Mouse (Mus musculus) heart, embryonic 10.5 days (tissue): ENCODE results near the gene Prpf38b. TPM values are rescaled to one million over a fixed set of nuclear protein-coding genes. Genes with fewer than 3 reads are reported as not detected.

Source experiments
- DNase-seq: peaks from one replicate; pipeline ENCODE4 v3.0.0-alpha.2; 2017; ENCODE audit warnings: low spot score
- H3K27ac ChIP-seq: fragments of 300-500 bp; sonication (generic); 2 replicates; pipeline ENCODE4 v1.5.1; 2016; ENCODE audit warnings: mild to moderate bottlenecking
- H3K27me3 ChIP-seq: fragments of 300-500 bp; sonication (generic); 2 replicates; pipeline ENCODE4 v1.6.1; 2016; ENCODE audit warnings: mild to moderate bottlenecking; ENCODE audit not compliant: poor library complexity, insufficient read depth, severe bottlenecking
- H3K36me3 ChIP-seq: fragments of 300-500 bp; sonication (generic); 2 replicates; pipeline ENCODE4 v1.6.1; 2016; ENCODE audit warnings: mild to moderate bottlenecking, moderate library complexity
- H3K4me1 ChIP-seq: fragments of 300-500 bp; sonication (generic); 2 replicates; pipeline ENCODE4 v1.6.1; 2016; ENCODE audit warnings: mild to moderate bottlenecking
- H3K4me3 ChIP-seq: fragments of 300-500 bp; sonication (generic); 2 replicates; pipeline ENCODE4 v1.5.1; 2016; ENCODE audit warnings: mild to moderate bottlenecking, moderate library complexity
- H3K9me3 ChIP-seq: fragments of 300-500 bp; sonication (generic); 2 replicates; pipeline ENCODE4 v1.6.1; 2016; ENCODE audit warnings: mild to moderate bottlenecking, moderate library complexity
- WGBS: fragments of 180-500 bp; shearing (Covaris S2); methylation state at CpG from one replicate; pipeline ENCODE4 v1.1.7; 2016; 5-methylcytosine and 5-hydroxymethylcytosine counted together
- polyA plus RNA-seq: library from polyadenylated mRNA; unstranded; fragments of >200 nt; fragmentation: Nextera tagmentation; extraction: Ambion mirVana; gene quantifications from 2 replicates; pipeline ENCODE4 v1.2.1, GENCODE M21; 2016

The Prpf38b gene
- polyA plus RNA-seq, 1 experiment from 2014 or later, result 64.3 TPM

GRCm38 (mm10) chr3:108920442-108921070 lies 9.0 kb upstream of the Prpf38b start:
- DNase-seq, result no peak
- Histone ChIP-seq H3K27ac (no peak overlapping the region), H3K36me3 (no peaks in the 10 kb centered on the region), H3K4me3 (no peak overlapping the region), H3K27me3 (no peaks in the 10 kb centered on the region), H3K4me1 (no peaks in the 10 kb centered on the region), H3K9me3 (no peaks in the 10 kb centered on the region)
- WGBS, result 84% methylated on average over 3 of the region's 3 CpGs

- Histone ChIP-seq H3K27me3 (no peaks in the 10 kb centered on the region), H3K36me3 (no peaks in the 10 kb centered on the region), H3K4me3 (no peak overlapping the region), H3K9me3 (no peaks in the 10 kb centered on the region), H3K27ac (no peak overlapping the region), H3K4me1 (no peaks in the 10 kb centered on the region)
- WGBS, result 82% methylated on average over 1 of the region's 1 CpGs
- DNase-seq, result no peak
These were observed 7.3 kb upstream of the Prpf38b start for GRCm38 (mm10) chr3:108918852-108919251.

GRCm38 (mm10) chr3:108917986-108918385 lies 6.5 kb upstream of the Prpf38b start:
- 58% methylated on average over 3 of the region's 3 CpGs for WGBS
- Histone ChIP-seq H3K36me3 (no peaks in the 10 kb centered on the region), H3K4me3 (no peak overlapping the region), H3K4me1 (no peaks in the 10 kb centered on the region), H3K27me3 (no peaks in the 10 kb centered on the region), H3K27ac (no peak overlapping the region), H3K9me3 (no peaks in the 10 kb centered on the region)
- no peak for DNase-seq

- H3K4me3 ChIP-seq, result no peak overlapping the region
- no peak for DNase-seq
- no peaks in the 10 kb centered on the region for H3K4me1 ChIP-seq
- H3K9me3 ChIP-seq, result no peaks in the 10 kb centered on the region
- H3K27me3 ChIP-seq, result no peaks in the 10 kb centered on the region
- 61% methylated on average over 4 of the region's 4 CpGs for WGBS
- H3K27ac ChIP-seq, result no peak overlapping the region
- H3K36me3 ChIP-seq, result no peaks in the 10 kb centered on the region
These were observed 5.3 kb upstream of the Prpf38b start for GRCm38 (mm10) chr3:108916857-108917256.

- DNase-seq, result no peak
- no peaks in the 10 kb centered on the region for H3K27me3 ChIP-seq
- no peak overlapping the region for H3K27ac ChIP-seq
- WGBS, result 93% methylated on average over 1 of the region's 1 CpGs
- no peak overlapping the region for H3K4me3 ChIP-seq
- no peaks in the 10 kb centered on the region for H3K9me3 ChIP-seq
- H3K4me1 ChIP-seq, result no peaks in the 10 kb centered on the region
- H3K36me3 ChIP-seq, result no peaks in the 10 kb centered on the region
These were observed 4.5 kb upstream of the Prpf38b start for GRCm38 (mm10) chr3:108915999-108916398.

- no peaks in the 10 kb centered on the region for H3K9me3 ChIP-seq
- peak; percentile 89 for DNase-seq
- peak overlapping the region; percentile 98 for H3K27ac ChIP-seq
- peaks cover 23% of the 10 kb centered on the region for H3K36me3 ChIP-seq
- peaks cover 7% of the 10 kb centered on the region; the same call in 1 of the 2 replicates for H3K4me1 ChIP-seq
- 1% methylated on average over 42 of the region's 44 CpGs for WGBS
- peak overlapping the region; percentile 93 for H3K4me3 ChIP-seq
- no peaks in the 10 kb centered on the region for H3K27me3 ChIP-seq
These were observed 413 bp downstream of the Prpf38b start for GRCm38 (mm10) chr3:108911081-108911547.

GRCm38 (mm10) chr3:108910303-108911080 lies 1.0 kb downstream of the Prpf38b start:
- under 1% methylated on average over 32 of the region's 32 CpGs for WGBS
- H3K36me3 ChIP-seq, result peaks cover 29% of the 10 kb centered on the region
- no peaks in the 10 kb centered on the region for H3K27me3 ChIP-seq
- peak; percentile 78 for DNase-seq
- H3K27ac ChIP-seq, result peak overlapping the region; percentile 98
- H3K4me3 ChIP-seq, result peak overlapping the region; percentile 93
- peaks cover 7% of the 10 kb centered on the region; the same call in 1 of the 2 replicates for H3K4me1 ChIP-seq
- H3K9me3 ChIP-seq, result no peaks in the 10 kb centered on the region

- no peaks in the 10 kb centered on the region for H3K9me3 ChIP-seq
- DNase-seq, result no peak
- H3K27ac ChIP-seq, result no peak overlapping the region
- H3K4me1 ChIP-seq, result no peaks in the 10 kb centered on the region
- H3K27me3 ChIP-seq, result no peaks in the 10 kb centered on the region
- no peak overlapping the region for H3K4me3 ChIP-seq
- H3K36me3 ChIP-seq, result peaks cover 72% of the 10 kb centered on the region
- WGBS, result 87% methylated on average over 6 of the region's 6 CpGs
These were observed 8.6 kb downstream of the Prpf38b start for GRCm38 (mm10) chr3:108902934-108903333.

GRCm38 (mm10) chr3:108902038-108902437 lies 9.5 kb downstream of the Prpf38b start:
- H3K4me3 ChIP-seq, result no peak overlapping the region
- no peaks in the 10 kb centered on the region for H3K4me1 ChIP-seq
- H3K27ac ChIP-seq, result no peak overlapping the region
- peaks cover 63% of the 10 kb centered on the region for H3K36me3 ChIP-seq
- no peak for DNase-seq
- WGBS, result 50% methylated on average over 2 of the region's 2 CpGs
- H3K27me3 ChIP-seq, result no peaks in the 10 kb centered on the region
- H3K9me3 ChIP-seq, result no peaks in the 10 kb centered on the region

GRCm38 (mm10) chr3:108900681-108901080 lies 10.8 kb downstream of the Prpf38b start:
- Histone ChIP-seq H3K4me3 (no peak overlapping the region), H3K36me3 (peaks cover 51% of the 10 kb centered on the region), H3K27me3 (no peaks in the 10 kb centered on the region), H3K27ac (no peak overlapping the region), H3K4me1 (no peaks in the 10 kb centered on the region), H3K9me3 (no peaks in the 10 kb centered on the region)
- WGBS, result 77% methylated on average over 5 of the region's 5 CpGs
- DNase-seq, result no peak

- H3K36me3 ChIP-seq, result peaks cover 45% of the 10 kb centered on the region
- DNase-seq, result no peak
- 82% methylated on average over 3 of the region's 3 CpGs for WGBS
These were observed 11.4 kb downstream of the Prpf38b start for GRCm38 (mm10) chr3:108900147-108900546.

GRCm38 (mm10) chr3:108898640-108899039 lies 12.9 kb downstream of the Prpf38b start:
- 94% methylated on average over 4 of the region's 4 CpGs for WGBS

More at GRCm38 (mm10) chr3:108900147-108900546, 11.4 kb downstream of the Prpf38b start:
- Histone ChIP-seq H3K27me3 (no peaks in the 10 kb centered on the region), H3K4me1 (no peaks in the 10 kb centered on the region), H3K9me3 (no peaks in the 10 kb centered on the region), H3K4me3 (no peak overlapping the region), H3K27ac (no peak overlapping the region)

GRCm38 (mm10) chr3:108892914-108893313 lies 18.6 kb downstream of the Prpf38b start:
- WGBS, result 66% methylated on average over 4 of the region's 4 CpGs

More at GRCm38 (mm10) chr3:108898640-108899039, 12.9 kb downstream of the Prpf38b start:
- no peak for DNase-seq
- H3K36me3 ChIP-seq, result peaks cover 30% of the 10 kb centered on the region
- H3K4me3 ChIP-seq, result no peak overlapping the region
- H3K4me1 ChIP-seq, result no peaks in the 10 kb centered on the region
- no peak overlapping the region for H3K27ac ChIP-seq
- no peaks in the 10 kb centered on the region for H3K27me3 ChIP-seq
- H3K9me3 ChIP-seq, result no peaks in the 10 kb centered on the region

More at GRCm38 (mm10) chr3:108892914-108893313, 18.6 kb downstream of the Prpf38b start:
- H3K36me3 ChIP-seq, result no peaks in the 10 kb centered on the region
- no peaks in the 10 kb centered on the region for H3K9me3 ChIP-seq
- H3K27me3 ChIP-seq, result no peaks in the 10 kb centered on the region
- H3K4me3 ChIP-seq, result no peak overlapping the region
- no peak overlapping the region for H3K27ac ChIP-seq
- DNase-seq, result no peak
- no peaks in the 10 kb centered on the region for H3K4me1 ChIP-seq
